Mouse (Mus musculus): ENCODE data around the gene Methig1.
"Not testable (repeated sequence)": the region's sequence is repeated elsewhere in the genome, so short reads cannot be mapped to it uniquely, and the experiment has no call there.

Gene Methig1

DNA sequence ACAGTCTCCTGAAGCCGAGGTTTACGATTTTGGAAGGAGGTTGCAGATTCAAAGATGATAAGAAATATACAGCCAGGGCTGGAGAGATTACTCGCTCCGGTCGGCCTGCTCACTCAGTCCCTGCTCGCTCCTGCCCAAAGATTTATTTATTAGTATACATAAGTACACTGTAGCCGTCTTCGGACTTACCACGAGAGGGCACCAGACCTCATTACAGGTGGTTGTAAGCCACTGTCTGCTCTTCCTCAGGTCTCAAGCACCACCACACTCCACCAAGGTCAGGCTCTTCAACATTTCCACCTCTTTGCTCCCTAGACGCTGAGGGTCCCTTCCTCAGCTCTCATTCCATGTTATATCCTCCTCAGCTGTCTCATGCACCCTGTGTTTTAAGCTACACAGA is 15.1 kb upstream of the Methig1 start:
- not testable (repeated sequence) for DNase-seq (ENCODE audit: low spot score)

DNA sequence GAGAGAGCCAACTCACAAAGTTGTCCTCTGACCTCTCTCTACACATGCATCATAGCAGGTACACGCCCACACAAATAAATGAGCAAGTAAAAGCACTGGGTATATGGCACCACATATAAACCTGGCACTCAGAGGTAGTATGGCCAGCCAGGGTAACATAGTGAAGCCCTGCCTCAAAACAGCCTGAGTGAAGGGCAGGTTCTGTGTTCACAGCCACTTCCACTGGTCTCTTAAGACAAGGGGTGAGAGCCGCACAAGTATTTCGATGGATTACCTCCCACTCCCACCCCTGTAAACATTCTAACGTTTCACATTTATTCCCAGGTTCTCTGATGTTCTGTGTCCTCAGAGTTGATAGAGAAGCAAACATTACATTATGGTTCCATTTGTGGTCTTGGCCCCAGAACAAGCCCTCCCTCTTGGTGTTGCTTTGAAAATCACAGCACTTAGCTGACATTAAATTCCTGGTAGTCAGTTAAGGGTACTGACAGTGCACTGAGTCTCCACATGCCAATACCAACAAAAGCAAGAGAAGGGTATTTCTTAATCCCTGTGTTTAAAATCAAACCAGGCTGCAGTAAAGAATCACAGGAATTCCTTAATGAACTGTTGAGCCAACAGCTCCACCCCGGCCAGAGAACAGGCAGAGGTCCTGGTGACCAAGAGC is 11.5 kb upstream of the Methig1 start:
- DNase-seq (ENCODE audit: low spot score), result not testable (repeated sequence)

DNA sequence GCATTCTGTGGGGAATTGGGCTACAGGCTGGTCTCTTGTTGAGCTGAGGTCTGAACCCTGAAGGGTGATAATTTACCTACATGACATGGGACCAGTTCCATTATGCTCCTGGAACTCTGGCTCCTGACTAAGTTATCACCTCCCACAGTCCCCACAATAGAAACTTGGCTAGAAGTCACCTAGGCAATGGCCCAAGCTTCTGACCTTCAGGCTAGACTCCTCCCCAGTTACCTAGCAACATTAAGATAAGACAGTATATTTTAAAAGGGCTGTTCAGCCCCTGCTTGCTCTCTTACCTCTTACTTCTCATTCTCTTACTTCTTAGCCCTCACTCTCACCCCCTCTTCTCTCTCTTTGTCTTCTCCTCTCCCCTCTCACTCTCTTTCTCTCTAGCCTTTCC is 7.5 kb upstream of the Methig1 start:
- DNase-seq (ENCODE audit: low spot score), result no peak

DNA sequence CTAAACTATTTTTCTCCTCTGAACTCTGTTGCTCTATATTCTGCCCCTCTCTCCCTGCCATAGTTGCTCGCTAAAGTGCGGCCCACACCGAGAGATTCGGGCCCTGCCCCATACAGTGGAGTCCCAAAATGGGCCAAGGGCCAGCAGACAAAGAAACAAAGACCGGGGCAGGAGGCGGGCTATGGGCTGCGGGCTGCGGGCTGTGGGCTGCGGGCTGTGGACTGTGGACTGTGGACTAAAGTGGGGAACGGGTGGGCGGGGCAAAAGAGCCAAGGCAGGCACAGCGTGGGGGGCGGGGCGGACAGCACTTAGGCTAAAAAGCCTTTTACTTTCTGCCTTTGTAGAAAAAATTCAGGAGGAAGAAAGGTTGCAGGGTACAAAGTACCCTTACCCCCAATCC is 6.2 kb upstream of the Methig1 start:
- no peak for DNase-seq (ENCODE audit: low spot score)

DNA sequence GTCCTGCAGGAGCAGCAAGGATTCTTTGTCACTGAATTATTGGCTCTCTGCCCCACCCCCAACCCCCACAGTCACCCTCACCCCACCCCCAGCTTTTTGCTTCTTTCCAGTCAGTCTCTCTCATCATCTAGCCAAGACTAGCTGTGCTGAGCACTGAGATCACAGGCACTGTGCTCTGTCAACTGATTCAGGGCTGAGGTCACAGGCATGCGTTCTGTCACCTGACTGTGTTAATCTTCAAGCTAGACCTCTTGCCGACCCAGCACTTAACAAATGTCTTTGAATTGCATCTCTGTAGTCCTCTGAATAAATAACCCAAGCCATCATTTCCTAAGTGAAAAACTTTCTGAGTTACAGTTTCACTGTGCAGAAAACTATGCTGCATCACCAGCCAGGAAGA is 3.5 kb upstream of the Methig1 start:
- no peak for DNase-seq (ENCODE audit: low spot score)

DNA sequence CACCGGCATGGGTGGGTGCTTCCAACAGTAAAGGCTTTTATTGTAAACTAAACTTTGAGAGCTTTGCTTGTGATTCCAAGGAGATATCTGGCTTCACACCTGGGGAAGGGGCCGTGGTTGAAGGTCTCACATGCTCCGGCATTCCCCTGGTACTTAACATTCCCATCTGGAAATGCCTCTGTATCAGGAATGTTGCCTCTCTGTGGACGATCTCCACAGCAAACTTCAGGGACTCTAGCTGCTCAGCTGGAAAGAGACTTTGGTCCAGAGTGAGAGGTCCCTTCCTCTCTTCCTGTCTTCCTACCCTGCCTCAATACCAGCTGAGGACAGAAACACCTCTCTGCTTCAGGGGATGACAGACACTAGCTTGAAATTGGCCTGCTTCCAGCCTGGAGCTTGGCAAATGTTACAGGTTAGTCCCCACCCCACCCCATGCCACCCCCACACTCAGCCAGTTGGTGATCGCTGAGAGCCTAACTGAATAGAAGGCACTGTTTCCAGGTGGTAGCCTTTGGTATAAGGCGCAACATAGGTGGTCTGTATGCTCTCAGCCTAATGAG is 1.4 kb upstream of the Methig1 start:
- DNase-seq (ENCODE audit: low spot score), result no peak

DNA sequence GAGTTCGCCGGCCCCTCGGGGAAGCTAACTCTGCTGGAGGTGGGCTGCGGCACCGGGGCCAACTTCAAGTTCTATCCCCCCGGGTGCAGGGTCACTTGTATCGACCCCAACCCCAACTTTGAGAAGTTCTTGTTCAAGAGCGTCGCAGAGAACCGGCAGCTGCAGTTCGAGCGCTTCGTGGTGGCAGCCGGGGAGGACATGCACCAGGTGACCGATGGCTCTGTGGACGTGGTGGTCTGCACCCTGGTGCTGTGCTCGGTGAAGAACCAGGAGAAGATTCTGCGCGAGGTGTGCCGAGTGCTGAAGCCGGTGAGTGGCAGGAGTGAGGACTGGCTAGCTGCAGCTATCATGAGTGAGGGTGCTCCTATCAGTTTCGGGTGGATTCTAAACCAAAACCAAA is 450 bp downstream of the Methig1 start:
- not testable (repeated sequence) for DNase-seq (ENCODE audit: low spot score)

DNA sequence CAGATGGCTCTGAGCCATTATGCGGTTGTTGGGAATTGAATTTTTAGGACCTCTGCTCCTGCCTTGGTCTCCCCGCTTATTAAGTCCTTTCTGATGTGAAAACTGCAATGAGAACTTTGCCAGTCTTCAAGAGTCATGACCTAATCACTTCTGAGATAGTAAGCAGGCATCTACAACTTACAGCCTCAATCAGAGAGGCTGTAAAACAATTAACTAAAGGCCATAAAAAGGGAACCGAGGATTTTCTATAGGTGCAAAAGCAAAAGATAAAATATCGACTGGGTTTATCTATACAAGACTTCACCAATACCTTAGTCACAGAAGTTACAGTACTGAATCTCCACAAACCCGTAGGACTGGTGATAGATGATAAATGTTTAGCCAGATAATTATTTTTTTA is 2.9 kb downstream of the Methig1 start:
- DNase-seq (ENCODE audit: low spot score), result no peak

DNA sequence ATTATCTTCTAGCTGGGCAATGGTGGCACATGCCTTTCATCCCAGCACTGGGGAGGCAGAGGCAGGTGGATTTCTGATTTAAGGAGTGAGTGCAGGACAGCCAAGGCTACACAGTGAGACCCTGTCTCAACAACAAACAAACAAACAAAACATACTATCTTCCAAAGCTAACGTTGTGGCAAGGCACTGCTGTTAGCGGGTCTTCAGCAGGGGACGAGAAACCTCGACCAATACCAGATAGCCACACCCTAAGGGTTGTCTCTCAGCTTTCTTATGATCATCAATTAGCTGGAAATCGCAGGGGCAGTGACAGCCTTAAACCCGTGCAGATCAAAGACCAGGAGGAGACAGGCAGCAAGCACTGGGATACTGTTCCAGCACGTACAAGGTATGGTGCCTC is 11.3 kb downstream of the Methig1 start, which contains the start of gene Higd1c:
Higd1c (plus strand) TSS at position 301 of the 400 bp plus-strand sequence.
- DNase-seq (ENCODE audit: low spot score), result no peak

DNA sequence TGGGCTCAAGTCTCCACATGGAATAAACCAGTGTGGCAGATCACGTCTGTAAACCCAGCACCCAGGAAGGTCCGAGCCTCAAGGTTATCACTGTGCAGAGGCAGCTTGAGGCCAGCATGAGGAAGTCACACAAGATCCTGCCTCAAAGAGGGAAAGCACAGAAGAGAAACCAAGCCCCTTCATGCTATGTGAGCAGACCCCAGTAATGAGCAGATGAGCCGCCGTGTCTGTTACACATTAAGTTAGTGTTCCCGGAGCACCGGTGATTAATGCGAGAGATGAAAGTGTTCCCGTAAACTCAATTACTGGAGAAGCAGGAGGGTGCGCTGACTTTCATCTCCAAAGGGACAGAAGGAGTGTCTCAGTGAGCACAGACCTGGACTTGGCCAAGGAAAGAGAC is 13.0 kb downstream of the Methig1 start:
- DNase-seq (ENCODE audit: low spot score), result not testable (repeated sequence)

DNA sequence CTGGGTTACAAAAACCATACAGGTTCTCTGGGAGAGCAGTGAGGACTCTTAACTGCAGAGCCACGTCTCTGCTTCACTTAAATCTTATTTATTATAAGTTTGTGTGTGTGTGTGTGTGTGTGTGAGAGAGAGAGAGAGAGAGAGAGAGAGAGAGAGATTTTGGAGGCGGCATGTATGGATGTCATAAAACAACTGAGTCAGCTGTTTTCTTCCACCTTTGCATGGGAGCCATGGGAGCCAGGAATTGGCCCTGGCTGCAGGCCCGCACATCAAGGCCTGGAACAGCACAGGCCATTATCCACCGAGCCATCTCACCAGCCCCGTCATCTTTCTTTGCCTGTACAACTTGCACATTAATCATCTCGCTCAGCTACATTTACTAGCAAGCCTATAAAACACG is 14.2 kb downstream of the Methig1 start:
- DNase-seq (ENCODE audit: low spot score), result no peak

DNA sequence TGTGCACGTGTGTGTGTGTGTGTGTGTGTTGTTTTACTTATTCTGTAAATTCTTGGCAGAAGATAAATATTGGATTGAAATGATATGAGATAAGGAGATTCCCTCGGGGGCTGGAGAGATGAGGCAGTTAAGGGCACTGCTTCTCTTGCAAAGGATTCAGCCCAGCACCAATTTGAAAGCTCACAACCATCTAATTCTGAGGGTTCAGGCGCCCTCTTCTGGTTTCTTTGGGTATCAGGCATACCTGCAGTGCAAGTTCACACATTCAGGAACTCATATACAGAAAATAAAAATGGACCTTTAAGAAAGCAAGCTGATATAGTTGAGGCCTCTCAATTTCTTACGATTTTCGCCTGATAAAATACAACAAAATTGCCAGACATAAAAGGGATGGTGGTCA is 22.1 kb downstream of the Methig1 start:
- no peak for DNase-seq (ENCODE audit: low spot score)

DNA sequence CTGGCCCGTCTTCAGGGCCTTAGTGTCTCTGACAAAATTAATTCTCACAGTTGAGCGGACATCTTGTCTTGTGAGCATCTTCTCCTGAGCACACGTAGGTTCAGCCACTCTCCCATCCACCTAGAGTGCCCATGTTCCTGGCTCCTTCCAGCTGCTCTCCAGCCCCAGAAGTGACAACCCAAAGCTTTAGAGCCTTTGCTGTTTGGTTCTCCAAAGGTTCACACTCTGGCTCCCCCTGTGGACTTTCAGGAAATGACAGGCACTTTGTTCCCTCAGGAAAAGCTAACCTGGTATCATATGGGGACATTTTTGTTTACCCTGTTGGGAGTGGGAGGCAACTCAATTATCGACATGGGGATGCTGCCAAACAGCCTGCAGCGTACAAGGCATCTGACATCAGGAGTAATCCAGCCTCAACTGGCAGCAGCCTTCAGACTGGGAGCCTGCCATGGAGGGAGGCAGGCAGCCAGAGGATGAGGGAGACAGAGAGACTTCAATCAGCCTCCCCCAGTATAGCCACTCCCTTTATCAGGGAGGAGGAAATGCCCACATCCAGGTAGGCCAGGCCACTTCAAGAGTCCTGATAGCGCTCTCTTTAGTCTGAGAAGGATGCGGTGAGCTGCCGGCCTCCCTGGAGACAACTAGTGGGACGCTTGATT is 25.0 kb downstream of the Methig1 start:
- not testable (repeated sequence) for DNase-seq (ENCODE audit: low spot score)

DNA sequence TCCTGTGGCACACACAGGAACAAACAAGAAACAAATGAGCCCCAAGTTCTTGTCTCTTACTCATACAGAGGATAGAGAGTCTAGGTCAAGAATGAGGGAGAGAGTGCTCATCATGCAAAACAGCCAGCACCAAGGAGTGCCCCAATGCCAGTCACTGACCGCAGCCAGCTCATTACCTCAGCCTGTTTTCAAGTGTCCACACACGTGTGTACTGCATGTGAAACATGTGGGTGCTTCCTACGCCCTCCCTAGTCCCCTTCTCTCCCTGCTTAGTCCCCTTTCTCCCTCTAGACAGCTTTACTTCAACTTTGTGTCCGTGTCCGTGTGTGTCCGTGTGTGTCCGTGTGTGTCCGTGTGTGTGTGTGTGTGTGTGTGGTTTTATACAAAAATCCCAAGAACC is 26.7 kb downstream of the Methig1 start:
- no peak for DNase-seq (ENCODE audit: low spot score)

DNA sequence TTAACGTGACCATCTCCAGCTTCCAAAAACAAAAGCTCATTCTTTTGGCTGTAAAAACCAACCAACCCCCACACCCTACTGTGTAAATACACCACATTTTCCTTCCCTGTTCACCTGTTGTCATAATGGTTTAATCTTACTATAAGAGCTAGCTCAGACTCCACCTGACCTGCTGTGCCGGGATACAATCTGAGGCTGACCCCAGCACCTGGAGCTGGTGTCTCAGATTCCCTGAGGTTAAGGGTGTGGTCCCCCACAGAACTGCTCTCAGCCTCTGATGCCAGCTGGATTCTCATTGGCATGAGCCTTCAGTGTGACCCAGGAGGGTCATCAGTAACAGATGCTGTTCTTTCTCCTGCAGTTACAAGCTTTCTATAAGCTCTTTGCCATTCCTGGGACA is 27.2 kb downstream of the Methig1 start:
- DNase-seq (ENCODE audit: low spot score), result no peak

DNA sequence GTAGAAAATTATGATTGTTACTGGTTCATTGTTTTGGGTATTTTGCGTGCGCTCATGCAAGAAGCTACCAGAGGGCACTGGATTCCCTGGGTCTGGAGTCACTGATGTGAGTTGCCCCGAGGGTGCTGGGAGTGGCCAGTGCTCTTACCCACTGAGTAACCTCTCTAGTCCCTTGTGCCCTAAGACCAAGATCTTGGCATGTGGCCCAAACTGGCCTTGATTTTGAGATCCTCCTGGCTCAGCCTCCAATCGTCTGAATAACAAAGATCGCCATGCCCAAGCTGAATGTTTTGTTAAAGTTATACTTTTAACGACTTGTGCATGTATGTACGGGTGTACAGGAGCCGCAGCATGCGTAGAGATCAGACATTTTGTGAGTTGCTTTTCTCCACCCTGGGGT is 32.8 kb downstream of the Methig1 start:
- no peak for DNase-seq (ENCODE audit: low spot score)

DNA sequence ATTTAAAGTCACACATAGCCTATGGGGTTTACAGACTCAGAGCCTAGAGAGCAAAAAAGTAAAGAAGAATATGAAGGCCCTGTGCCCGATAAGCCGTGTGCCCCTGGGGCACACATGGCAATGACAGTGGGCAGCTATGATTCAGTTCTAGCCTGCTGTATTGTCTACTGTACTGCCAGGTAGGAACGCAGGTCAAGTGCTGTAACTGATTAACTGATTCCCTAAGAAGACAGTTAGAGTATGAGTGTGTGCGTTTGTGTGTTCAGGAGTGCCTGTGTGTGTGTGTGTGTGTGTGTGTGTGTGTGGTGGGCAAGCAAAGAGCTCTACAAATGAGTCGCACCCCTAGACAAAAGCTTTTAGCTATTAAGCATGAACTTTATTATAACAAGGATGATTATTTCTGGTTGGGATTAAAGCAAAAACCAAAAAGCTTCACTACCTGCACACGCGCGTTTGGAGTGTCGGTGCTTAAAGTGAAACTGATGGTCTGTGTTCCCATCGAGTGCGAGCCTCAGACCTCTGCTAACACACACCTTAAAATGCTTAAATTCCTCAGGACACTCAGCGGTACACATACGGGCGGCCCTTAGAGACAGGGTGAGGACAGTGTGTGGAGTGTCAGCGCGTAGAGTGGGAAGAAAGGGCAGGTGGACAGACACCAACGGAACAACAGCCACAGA is 34.7 kb downstream of the Methig1 start:
- no peak for DNase-seq (ENCODE audit: low spot score)

DNA sequence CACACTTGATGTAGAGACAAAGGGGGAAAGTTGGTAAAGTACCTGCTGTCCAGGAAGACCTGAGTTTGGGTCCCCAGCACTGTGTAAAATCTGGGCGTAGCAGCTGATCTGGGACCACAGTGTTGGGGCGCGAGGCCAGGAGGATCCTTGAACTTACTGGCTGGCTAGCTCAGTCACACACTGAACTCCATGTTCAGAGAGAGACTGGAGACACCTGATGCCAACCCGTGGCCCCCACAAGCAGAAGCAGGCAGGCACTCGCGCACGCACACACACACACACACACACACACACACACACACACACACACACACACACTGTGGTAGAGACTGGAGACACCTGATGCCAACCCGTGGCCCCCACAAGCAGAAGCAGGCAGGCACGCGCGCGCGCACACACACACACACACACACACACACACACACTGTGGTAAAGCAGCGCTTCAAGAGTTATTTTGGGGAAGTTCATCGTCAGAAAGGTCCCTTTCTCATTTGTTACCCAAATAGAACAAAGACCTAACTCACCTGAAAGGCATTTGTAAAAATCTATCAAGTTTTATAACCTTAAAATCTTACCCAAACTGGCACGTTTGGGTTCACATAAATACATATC is 35.4 kb downstream of the Methig1 start:
- no peak for DNase-seq (ENCODE audit: low spot score)

DNA sequence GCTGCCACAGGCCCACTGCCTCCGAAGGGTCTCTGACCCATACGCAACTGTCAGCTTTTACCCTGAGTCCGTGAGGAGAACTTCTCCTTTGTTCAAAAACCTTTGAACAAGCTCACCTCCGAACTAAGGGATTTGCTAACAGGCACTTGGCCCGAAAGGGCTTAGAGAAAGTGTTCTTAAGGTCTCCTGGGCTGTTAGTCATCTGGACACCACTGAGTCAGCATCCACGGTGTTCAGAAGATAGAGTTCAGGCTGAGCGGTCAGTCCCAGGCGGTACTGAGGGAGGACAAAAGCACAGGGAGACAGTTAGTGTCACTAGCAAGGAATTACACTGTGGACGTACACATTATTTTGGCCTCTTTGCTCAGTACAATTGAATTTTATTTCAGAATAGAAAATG is 35.9 kb downstream of the Methig1 start:
- DNase-seq (ENCODE audit: low spot score), result no peak

DNA sequence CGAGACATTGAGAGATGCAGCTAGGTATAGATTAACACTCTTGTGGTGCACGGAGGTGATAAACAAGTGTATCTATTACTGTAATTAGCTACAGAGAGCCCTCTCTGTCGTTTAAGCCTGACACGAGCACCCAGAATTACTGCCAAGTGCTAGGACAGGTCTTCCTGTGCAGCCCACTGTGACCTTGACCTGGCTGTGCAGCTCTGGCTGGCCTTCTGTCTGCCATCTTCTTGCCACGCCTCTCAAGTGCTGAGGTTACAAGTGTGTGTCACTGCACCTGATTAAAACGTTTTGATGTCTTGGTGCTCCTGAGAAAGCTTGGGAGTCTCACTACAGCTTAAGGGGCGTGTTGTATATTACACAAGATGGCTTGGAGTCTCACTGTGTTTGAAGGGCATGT is 38.1 kb downstream of the Methig1 start:
- DNase-seq (ENCODE audit: low spot score), result no peak

DNA sequence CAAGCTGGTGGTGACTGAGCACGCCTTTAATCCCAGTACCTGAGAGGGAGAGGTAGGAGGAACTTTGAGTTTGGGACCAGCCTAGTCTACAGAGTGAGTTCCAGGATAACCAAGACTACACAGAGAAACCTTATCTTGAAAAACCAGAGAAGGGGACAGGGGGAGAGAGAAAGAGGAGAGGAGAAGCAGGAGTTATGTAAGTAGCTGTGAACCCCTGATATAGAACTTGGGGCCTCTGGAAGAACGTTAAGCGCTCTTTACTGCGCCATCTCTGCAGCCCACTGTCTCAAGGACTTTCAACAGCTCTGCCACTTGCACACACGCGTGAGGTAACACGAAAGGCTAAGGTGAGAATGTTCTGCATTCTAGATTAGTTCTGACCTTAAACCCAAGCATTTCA is 38.6 kb downstream of the Methig1 start:
- DNase-seq (ENCODE audit: low spot score), result no peak

DNA sequence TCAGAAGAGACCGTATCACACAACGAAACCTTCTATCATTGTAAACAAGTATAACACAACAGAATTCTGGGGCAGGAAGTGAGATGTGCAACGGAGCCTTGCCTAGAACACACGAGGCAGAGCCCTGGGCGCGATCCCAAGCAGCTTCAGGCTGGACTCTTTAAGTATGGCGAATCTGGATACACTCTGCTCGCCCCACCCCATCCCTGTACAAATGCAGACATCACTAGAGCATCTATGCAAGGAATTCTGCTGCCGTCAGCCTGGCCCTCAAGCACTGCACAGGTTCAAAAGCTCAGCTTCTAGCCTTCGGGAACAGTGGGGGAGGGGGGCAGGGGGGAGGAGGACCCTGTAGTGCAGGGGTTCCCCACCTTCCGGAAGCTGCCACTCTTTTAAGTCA is 40.1 kb downstream of the Methig1 start:
- no peak for DNase-seq (ENCODE audit: low spot score)

DNA sequence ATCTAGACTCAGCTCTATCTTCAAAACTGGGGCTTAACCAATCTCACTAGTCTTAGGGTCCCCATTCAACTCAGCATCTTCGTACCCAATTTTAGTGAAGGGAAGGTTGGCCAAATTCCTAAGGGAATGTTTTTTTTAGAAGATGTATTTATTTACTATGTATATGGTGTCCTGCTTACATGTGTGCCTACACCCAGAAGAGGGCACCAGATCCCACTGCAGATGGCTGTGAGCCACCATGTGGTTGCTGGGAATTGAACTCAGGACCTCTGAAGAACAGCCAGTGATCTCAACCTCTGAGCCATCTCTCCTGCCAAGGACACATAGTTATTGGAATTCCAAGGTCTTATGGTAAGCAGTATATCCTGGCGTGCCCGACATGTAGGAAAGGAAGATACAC is 42.6 kb downstream of the Methig1 start:
- no peak for DNase-seq (ENCODE audit: low spot score)

Measured in testis, postnatal 14 days (tissue).